In genomic region chr11:105181126-105181637, GRCm38 (mm10) we compare ENCODE assay signal across 8 mouse cellular contexts. TPM values are rescaled to one million over a fixed set of nuclear protein-coding genes. Genes with fewer than 3 reads are reported as not detected.
DNase-seq lines count a peak whose midpoint lies in the region; ATAC-seq lines count a peak whose summit lies in the region.

No protein-coding gene starts in this region.

- H3K4me1 ChIP-seq in embryonic facial prominence, embryonic 14.5 days (ENCODE audit: control insufficient read depth, insufficient read depth, low read length), result peaks cover 12% of the 10 kb centered on the region; the same call in 1 of the 2 replicates
- peaks cover 11% of the 10 kb centered on the region; the same call in 1 of the 2 replicates for H3K4me1 ChIP-seq in kidney, embryonic 14.5 days (ENCODE audit: control insufficient read depth, insufficient read depth, low read length)
- peaks cover 14% of the 10 kb centered on the region for H3K4me1 ChIP-seq in limb, embryonic 15.5 days

- H3K4me3 ChIP-seq in embryonic facial prominence, embryonic 14.5 days (ENCODE audit: low read depth, low read length), result peak overlapping the region; percentile 94
- peak overlapping the region; percentile 61 for H3K4me3 ChIP-seq in kidney, embryonic 14.5 days (ENCODE audit: low read length)
- H3K4me3 ChIP-seq in limb, embryonic 15.5 days, result peak overlapping the region; percentile 93

- WGBS in embryonic facial prominence, embryonic 14.5 days, result 0% methylated on average over 10 of the region's 60 CpGs
- WGBS in kidney, embryonic 14.5 days, result under 1% methylated on average over 54 of the region's 60 CpGs
- 0% methylated on average over 29 of the region's 60 CpGs for WGBS in limb, embryonic 15.5 days

- H3K27ac ChIP-seq in embryonic facial prominence, embryonic 14.5 days (replicated peaks; ENCODE audit: low read depth, low read length), result peak overlapping the region; percentile 94
- peak overlapping the region; percentile 97 for H3K27ac ChIP-seq in kidney, embryonic 14.5 days (ENCODE audit: low read depth, low read length)
- peak overlapping the region; percentile 97 for H3K27ac ChIP-seq in limb, embryonic 15.5 days

- peak overlapping the region; percentile 99 for H3K9ac ChIP-seq in embryonic facial prominence, embryonic 14.5 days (ENCODE audit: low read depth, low read length)
- H3K9ac ChIP-seq in kidney, embryonic 14.5 days (ENCODE audit: low read depth, low read length), result peak overlapping the region; percentile 95
- peak overlapping the region; percentile 98 for H3K9ac ChIP-seq in limb, embryonic 15.5 days

- peak overlapping the region; percentile 90 for H3K4me2 ChIP-seq in embryonic facial prominence, embryonic 14.5 days (ENCODE audit: low read depth, low read length)
- H3K4me2 ChIP-seq in kidney, embryonic 14.5 days (replicated peaks; ENCODE audit: low read depth, low read length), result peak overlapping the region; percentile 86
- peak overlapping the region; percentile 82 for H3K4me2 ChIP-seq in limb, embryonic 15.5 days

- peak; percentile 89 for DNase-seq in 3T3-L1 (ENCODE audit: low read depth, low spot score)
- DNase-seq in adrenal gland, postnatal 4 days (ENCODE audit: low spot score in 2 of 2), result peak; percentile 83 to 92
- peak; percentile 97 for DNase-seq in embryonic facial prominence, embryonic 14.5 days (ENCODE audit: low spot score)
- peak; percentile 89 to 91 for DNase-seq in heart, adult 9 months (ENCODE audit: low spot score in 2 of 2)
- peak; percentile 35 to 76 for DNase-seq in monocyte, adult 2 months (ENCODE audit: low read depth in 1 of 2, low spot score in 2 of 2)
- peak; percentile 91 to 94 for DNase-seq in spleen, postnatal 36 days (ENCODE audit: low spot score in 2 of 2)

- ATAC-seq in embryonic facial prominence, embryonic 14.5 days (ENCODE audit: low read depth), result peak; percentile 98
- ATAC-seq in kidney, embryonic 14.5 days (ENCODE audit: low FRiP score, low TSS enrichment), result peak; percentile 98
- peak; percentile 95 for ATAC-seq in limb, embryonic 15.5 days (ENCODE audit: insufficient number of reproducible peaks, low FRiP score, low TSS enrichment, low read depth)

- H3K9me3 ChIP-seq in embryonic facial prominence, embryonic 14.5 days (ENCODE audit: control insufficient read depth, low read length), result no peaks in the 10 kb centered on the region
- no peaks in the 10 kb centered on the region for H3K9me3 ChIP-seq in kidney, embryonic 14.5 days (ENCODE audit: control insufficient read depth, low read length)
- no peaks in the 10 kb centered on the region for H3K9me3 ChIP-seq in limb, embryonic 15.5 days

- no peaks in the 10 kb centered on the region for H3K27me3 ChIP-seq in embryonic facial prominence, embryonic 14.5 days (replicated peaks; ENCODE audit: control insufficient read depth, insufficient read depth, low read length)
- H3K27me3 ChIP-seq in kidney, embryonic 14.5 days (ENCODE audit: control insufficient read depth, insufficient read depth, low read length), result no peaks in the 10 kb centered on the region
- no peaks in the 10 kb centered on the region for H3K27me3 ChIP-seq in limb, embryonic 15.5 days

- H3K36me3 ChIP-seq in embryonic facial prominence, embryonic 14.5 days (ENCODE audit: control insufficient read depth, insufficient read depth, low read length), result peaks cover 26% of the 10 kb centered on the region
- H3K36me3 ChIP-seq in kidney, embryonic 14.5 days (ENCODE audit: control insufficient read depth, insufficient read depth, low read length), result peaks cover 19% of the 10 kb centered on the region
- peaks cover 19% of the 10 kb centered on the region for H3K36me3 ChIP-seq in limb, embryonic 15.5 days

RNA-seq across cellular contexts. Expression of gene Tlk2, which starts 2.6 kb away (rescaled TPM):
- 10 to 100 TPM; 62.8 to 67.2 TPM for total RNA-seq in adrenal gland, postnatal 4 days (2021)
- polyA plus RNA-seq in embryonic facial prominence, embryonic 14.5 days (2014; fragmentation: Nextera tagmentation; extraction: Ambion mirVana), result 26.3 and 30.4 TPM in 2 replicates
- polyA plus RNA-seq in kidney, embryonic 14.5 days (2014; fragmentation: Nextera tagmentation; extraction: Ambion mirVana), result 27.5 and 30.8 TPM in 2 replicates
- polyA plus RNA-seq in limb, embryonic 15.5 days (2015; fragmentation: Nextera tagmentation; extraction: Ambion mirVana), result 14.2 and 16.3 TPM in 2 replicates

RNA-seq across cellular contexts. Expression of gene Gm10842, which starts 34.5 kb away (rescaled TPM):
- not detected for total RNA-seq in adrenal gland, postnatal 4 days (2021)
- not detected in 2 replicates for polyA plus RNA-seq in embryonic facial prominence, embryonic 14.5 days (2014; fragmentation: Nextera tagmentation; extraction: Ambion mirVana)
- not detected in 2 replicates for polyA plus RNA-seq in kidney, embryonic 14.5 days (2014; fragmentation: Nextera tagmentation; extraction: Ambion mirVana)
- not detected in 2 replicates for polyA plus RNA-seq in limb, embryonic 15.5 days (2015; fragmentation: Nextera tagmentation; extraction: Ambion mirVana)

RNA-seq across cellular contexts. Expression of gene Mettl2, which starts 55.0 kb away (rescaled TPM):
- 10 to 100 TPM; 34.8 to 37.1 TPM for total RNA-seq in adrenal gland, postnatal 4 days (2021)
- 25.5 and 33.5 TPM in 2 replicates for polyA plus RNA-seq in embryonic facial prominence, embryonic 14.5 days (2014; fragmentation: Nextera tagmentation; extraction: Ambion mirVana)
- polyA plus RNA-seq in kidney, embryonic 14.5 days (2014; fragmentation: Nextera tagmentation; extraction: Ambion mirVana), result 45.4 and 52.3 TPM in 2 replicates
- polyA plus RNA-seq in limb, embryonic 15.5 days (2015; fragmentation: Nextera tagmentation; extraction: Ambion mirVana), result 37.8 and 38.5 TPM in 2 replicates

Comparison
In these comparisons a context has a peak if more than half of its experiments do, and no peak if none do; other contexts are left out.
1. Peak in every context shown above with its lines: DNase-seq, ATAC-seq, H3K4me3 ChIP-seq and H3K27ac ChIP-seq.